Mouse (Mus musculus) myocyte (in vitro differentiated cells): ENCODE data around the gene Dffb.

Source experiments
- CEBPB ChIP-seq: IDR thresholded peaks from 2 replicates; pipeline ENCODE4 v1.6.1; 2011; ENCODE audit warnings: mild to moderate bottlenecking, moderate library complexity; ENCODE audit not compliant: poor library complexity, insufficient read depth, severe bottlenecking
- E2F4 ChIP-seq: IDR thresholded peaks from one replicate; pipeline ENCODE4 v1.6.1; 2011; ENCODE audit warnings: mild to moderate bottlenecking, control low read depth, moderate library complexity; ENCODE audit not compliant: insufficient read depth
- MAX ChIP-seq: IDR thresholded peaks from one replicate; pipeline ENCODE4 v1.6.1; 2011; ENCODE audit warnings: low read depth, mild to moderate bottlenecking, control low read depth
- MYOD1 ChIP-seq, 3 experiments: IDR thresholded peaks; one replicate each; pipeline ENCODE4 v1.6.1; 2011; ENCODE audit warnings: control low read depth in 2 of 3, low read depth in 2 of 3, mild to moderate bottlenecking in 2 of 3, moderate library complexity in 1 of 3; ENCODE audit not compliant: insufficient read length in 2 of 3, control insufficient read depth in 1 of 3
- MYOG ChIP-seq, 3 experiments: IDR thresholded peaks; one replicate each; pipeline ENCODE4 v1.6.1; 2011; ENCODE audit warnings: control low read depth in 2 of 3, low read depth in 2 of 3, mild to moderate bottlenecking in 2 of 3; ENCODE audit not compliant: insufficient read length in 2 of 3, control insufficient read depth in 1 of 3, insufficient read depth in 1 of 3
- POLR2A ChIP-seq: IDR thresholded peaks from one replicate; pipeline ENCODE4 v1.6.1; 2011; ENCODE audit warnings: low read depth, mild to moderate bottlenecking, control low read depth, moderate library complexity; ENCODE audit not compliant: insufficient read length
- POLR2AphosphoS2 ChIP-seq: IDR thresholded peaks from one replicate; pipeline ENCODE4 v1.6.1; 2011; ENCODE audit warnings: low read depth, control low read depth; ENCODE audit not compliant: insufficient read length
- SRF ChIP-seq: IDR thresholded peaks from one replicate; pipeline ENCODE4 v1.6.1; 2011; ENCODE audit warnings: low read depth; ENCODE audit not compliant: control insufficient read depth, insufficient read length
- TCF12 ChIP-seq: IDR thresholded peaks from one replicate; pipeline ENCODE4 v1.6.1; 2011; ENCODE audit warnings: mild to moderate bottlenecking, control low read depth; ENCODE audit not compliant: poor library complexity, insufficient read depth, severe bottlenecking
- TCF3 ChIP-seq: IDR thresholded peaks from one replicate; pipeline ENCODE4 v1.6.1; 2011; ENCODE audit warnings: low read depth, control low read depth; ENCODE audit not compliant: insufficient read length
- USF1 ChIP-seq: IDR thresholded peaks from one replicate; pipeline ENCODE4 v1.6.1; 2011; ENCODE audit warnings: low read depth, mild to moderate bottlenecking, control low read depth, moderate library complexity

GRCm38 (mm10) chr4:153955651-153956050 lies 19.3 kb downstream of the Dffb start:
- TF ChIP-seq POLR2A (no peak), E2F4 (no peak), TCF12 (no peak), CEBPB (no peak), MYOG (IDR thresholded peaks at IDR 0.05; ENCODE audit: control insufficient read depth in 1 of 3, insufficient read depth in 1 of 3, insufficient read length in 2 of 3, low read depth in 2 of 3) (no peak), POLR2AphosphoS2 (no peak), TCF3 (no peak), MAX (no peak), MYOD1 (IDR thresholded peaks at IDR 0.05; ENCODE audit: control insufficient read depth in 1 of 3, insufficient read length in 2 of 3, low read depth in 2 of 3) (no peak), SRF (no peak), USF1 (no peak)
